Mouse (Mus musculus): ENCODE measurements around the gene Pnpo. TPM values are rescaled to one million over a fixed set of nuclear protein-coding genes. Genes with fewer than 3 reads are reported as not detected.

Gene Pnpo
- polyA plus RNA-seq, 1 experiment = 19.8 TPM

DNA sequence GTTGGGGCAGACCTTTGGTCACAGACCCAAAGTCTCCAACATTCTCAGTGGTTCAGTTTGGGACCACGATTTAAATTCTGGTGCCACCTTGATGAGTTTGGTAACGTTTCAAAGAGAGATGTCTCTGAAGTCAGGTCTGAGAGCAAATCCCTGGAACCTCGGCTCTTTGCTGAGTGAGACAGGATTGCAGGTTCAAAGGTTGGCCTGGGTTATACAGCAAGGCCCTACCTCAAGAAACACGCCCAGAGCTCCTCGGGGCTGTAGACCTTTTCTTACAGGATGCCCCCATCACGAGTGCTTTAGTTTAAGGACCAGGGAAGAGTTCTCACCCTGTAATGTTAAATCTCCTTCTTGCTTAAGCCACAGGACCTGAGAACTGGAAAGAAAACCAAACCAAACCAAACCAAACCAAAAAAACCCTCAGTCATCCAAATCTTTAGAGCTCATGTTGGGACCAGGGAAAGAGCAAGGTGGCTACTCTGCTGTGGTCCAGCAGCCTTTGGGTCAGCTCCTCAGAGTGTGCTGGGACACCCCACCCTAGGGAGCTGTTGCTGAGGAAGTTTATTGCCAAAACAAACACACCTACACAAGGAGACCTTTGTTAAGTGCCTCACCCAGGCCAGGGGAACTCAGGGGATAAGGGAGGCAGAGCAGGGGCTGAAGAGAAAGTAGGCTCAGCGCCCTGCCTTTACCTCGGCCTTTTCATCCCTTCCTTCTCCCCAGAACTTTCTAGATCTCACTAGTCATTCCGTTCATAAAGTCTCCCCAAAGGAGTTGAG, 7.7 kb downstream of the Pnpo start:
- no peak overlapping the region for H3K4me3 ChIP-seq (ENCODE audit: insufficient read depth, low read depth, low read length)
- peaks cover 6% of the 10 kb centered on the region; the same call in 1 of the 2 replicates for H3K4me1 ChIP-seq (ENCODE audit: control insufficient read depth, insufficient read depth, insufficient read length, low read length)
- H3K27ac ChIP-seq (replicated peaks; ENCODE audit: low read depth, low read length) = no peak overlapping the region

GRCm38 (mm10) chr11:96934921-96935356, 8.8 kb downstream of the Pnpo start:
- Histone ChIP-seq H3K4me1 (ENCODE audit: control insufficient read depth, insufficient read depth, insufficient read length, low read length) (peaks cover 6% of the 10 kb centered on the region; the same call in 1 of the 2 replicates), H3K27ac (replicated peaks; ENCODE audit: low read depth, low read length) (peak overlapping the region; percentile 37; the same call in 1 of the 2 replicates), H3K4me3 (ENCODE audit: insufficient read depth, low read depth, low read length) (peak overlapping the region; percentile 12; the same call in 1 of the 2 replicates)

DNA sequence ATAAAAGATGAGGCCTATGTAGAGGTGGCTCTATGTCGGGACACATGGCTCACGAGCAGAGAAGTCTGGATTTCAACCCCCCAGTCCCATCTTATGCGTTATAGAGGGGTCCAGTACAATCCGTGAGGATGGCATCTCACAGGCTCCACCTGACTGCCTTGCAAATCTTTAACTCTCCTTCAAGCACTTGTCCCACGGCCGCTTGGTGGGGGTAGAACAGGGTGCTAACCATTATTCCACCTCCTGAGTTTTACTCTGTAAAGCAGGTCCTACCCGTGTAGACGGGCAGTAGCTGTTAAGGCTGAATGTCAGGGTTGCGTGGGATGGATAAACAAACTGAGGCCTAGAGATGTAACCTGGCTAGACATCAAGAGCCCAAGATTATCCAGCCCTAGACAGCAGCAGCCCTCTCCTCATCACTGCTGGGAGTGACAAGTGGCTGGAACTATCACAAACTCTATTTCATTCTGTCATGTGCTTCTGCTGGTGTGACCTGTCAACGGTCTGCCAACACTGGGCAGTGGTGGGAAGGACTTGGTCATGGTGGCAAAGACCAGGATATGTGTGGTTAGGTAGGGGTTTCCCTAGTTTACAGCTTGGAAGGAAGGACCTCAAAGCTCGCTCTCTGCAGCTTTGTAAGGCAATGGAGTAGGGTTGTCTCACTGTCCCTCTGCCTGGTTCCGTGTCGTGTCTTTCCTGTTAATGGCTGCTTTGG, 10.1 kb downstream of the Pnpo start:
- Histone ChIP-seq H3K4me1 (ENCODE audit: control insufficient read depth, insufficient read depth, insufficient read length, low read length) (peaks cover 4% of the 10 kb centered on the region; the same call in 1 of the 2 replicates), H3K4me3 (ENCODE audit: insufficient read depth, low read depth, low read length) (no peak overlapping the region), H3K27ac (replicated peaks; ENCODE audit: low read depth, low read length) (no peak overlapping the region)

- no peak overlapping the region for H3K4me3 ChIP-seq (ENCODE audit: insufficient read depth, low read depth, low read length)
- H3K4me1 ChIP-seq (ENCODE audit: control insufficient read depth, insufficient read depth, insufficient read length, low read length) = peaks cover 3% of the 10 kb centered on the region; the same call in 1 of the 2 replicates
- no peak overlapping the region for H3K27ac ChIP-seq (replicated peaks; ENCODE audit: low read depth, low read length)
Observed at GRCm38 (mm10) chr11:96931327-96932062, 12.3 kb downstream of the Pnpo start.

GRCm38 (mm10) chr11:96929766-96930331, 13.9 kb downstream of the Pnpo start:
- H3K4me3 ChIP-seq (ENCODE audit: insufficient read depth, low read depth, low read length) = no peak overlapping the region
- no peak overlapping the region for H3K27ac ChIP-seq (replicated peaks; ENCODE audit: low read depth, low read length)
- peaks cover 3% of the 10 kb centered on the region; the same call in 1 of the 2 replicates for H3K4me1 ChIP-seq (ENCODE audit: control insufficient read depth, insufficient read depth, insufficient read length, low read length)

GRCm38 (mm10) chr11:96929096-96929765, 14.6 kb downstream of the Pnpo start:
- H3K4me3 ChIP-seq (ENCODE audit: insufficient read depth, low read depth, low read length) = no peak overlapping the region
- H3K27ac ChIP-seq (replicated peaks; ENCODE audit: low read depth, low read length) = no peak overlapping the region
- H3K4me1 ChIP-seq (ENCODE audit: control insufficient read depth, insufficient read depth, insufficient read length, low read length) = no peaks in the 10 kb centered on the region

- Histone ChIP-seq H3K4me3 (ENCODE audit: insufficient read depth, low read depth, low read length) (no peak overlapping the region), H3K27ac (replicated peaks; ENCODE audit: low read depth, low read length) (no peak overlapping the region), H3K4me1 (ENCODE audit: control insufficient read depth, insufficient read depth, insufficient read length, low read length) (no peaks in the 10 kb centered on the region)
Observed at GRCm38 (mm10) chr11:96928691-96929090, 15.1 kb downstream of the Pnpo start.

- Histone ChIP-seq H3K4me3 (ENCODE audit: insufficient read depth, low read depth, low read length) (no peak within 1 kb of the TSS), H3K27ac (replicated peaks; ENCODE audit: low read depth, low read length) (no peak within 1 kb of the TSS), H3K4me1 (ENCODE audit: control insufficient read depth, insufficient read depth, insufficient read length, low read length) (no peaks in the 10 kb centered on the region)
Observed at GRCm38 (mm10) chr11:96928088-96928487, 15.7 kb downstream of the Pnpo start, which contains the start of gene Prr15l. TSS of gene Prr15l (plus strand) at chr11:96928104.

- H3K27ac ChIP-seq (replicated peaks; ENCODE audit: low read depth, low read length) = no peak overlapping the region
- H3K4me1 ChIP-seq (ENCODE audit: control insufficient read depth, insufficient read depth, insufficient read length, low read length) = no peaks in the 10 kb centered on the region
- H3K4me3 ChIP-seq (ENCODE audit: insufficient read depth, low read depth, low read length) = no peak overlapping the region
Observed at GRCm38 (mm10) chr11:96926587-96926986, 17.2 kb downstream of the Pnpo start.

DNA sequence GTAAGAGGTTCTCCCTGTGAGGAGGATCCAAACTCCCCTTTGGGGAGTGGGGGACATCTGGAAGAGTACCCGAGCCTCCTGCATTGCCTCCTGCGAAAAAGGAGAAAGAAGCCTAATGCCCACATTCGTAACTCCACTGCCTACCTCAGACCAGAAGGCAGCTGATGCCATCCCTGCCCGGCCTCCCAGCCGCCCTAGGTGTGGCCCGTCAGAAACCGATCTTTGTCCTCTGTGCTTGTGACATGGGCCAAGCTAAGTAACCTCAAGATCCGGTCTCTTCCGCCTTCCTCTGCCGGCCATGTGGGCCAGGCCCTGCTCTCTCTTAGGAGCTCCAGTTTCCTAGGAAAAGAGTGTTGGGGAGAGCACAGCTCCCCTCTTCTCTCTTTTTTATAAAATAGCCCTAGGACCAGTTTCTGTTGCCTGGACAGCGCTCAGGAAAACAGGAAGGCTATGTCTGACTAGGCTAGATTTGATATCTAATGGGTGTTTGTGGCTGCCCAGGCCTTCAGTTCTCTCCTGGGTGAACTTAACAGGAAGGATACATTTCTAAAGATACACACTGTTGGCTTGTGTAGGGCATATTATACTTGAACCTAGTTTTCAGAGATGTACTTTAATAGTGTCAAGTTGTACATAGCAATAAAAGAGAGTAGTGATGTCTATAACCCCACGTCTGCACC, 18.2 kb downstream of the Pnpo start:
- H3K27ac ChIP-seq (replicated peaks; ENCODE audit: low read depth, low read length) = no peak overlapping the region

GRCm38 (mm10) chr11:96924861-96925260, 18.9 kb downstream of the Pnpo start:
- Histone ChIP-seq H3K4me3 (ENCODE audit: insufficient read depth, low read depth, low read length) (no peak overlapping the region), H3K27ac (replicated peaks; ENCODE audit: low read depth, low read length) (no peak overlapping the region)

More for the DNA sequence above, 18.2 kb downstream of the Pnpo start:
- H3K4me1 ChIP-seq (ENCODE audit: control insufficient read depth, insufficient read depth, insufficient read length, low read length) = no peaks in the 10 kb centered on the region
- no peak overlapping the region for H3K4me3 ChIP-seq (ENCODE audit: insufficient read depth, low read depth, low read length)

DNA sequence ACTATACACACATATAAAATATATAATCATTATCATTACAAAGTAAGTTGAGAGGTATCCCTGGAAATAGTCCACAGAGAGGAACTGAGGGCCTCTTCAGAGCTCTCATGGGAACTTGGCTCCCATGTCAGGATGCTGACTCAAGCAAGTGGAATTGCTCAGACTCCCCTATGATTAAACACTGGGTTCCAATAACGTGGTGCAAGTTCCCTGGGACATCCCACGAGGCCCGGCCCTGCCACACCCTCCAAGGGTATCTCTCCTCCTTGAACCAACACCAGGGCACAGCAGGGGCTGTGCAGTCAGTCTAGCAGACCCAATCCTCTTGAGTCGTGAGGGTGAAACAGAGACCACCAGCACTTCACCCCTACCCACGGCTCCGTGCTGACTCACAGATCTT, 24.8 kb downstream of the Pnpo start:
- H3K4me1 ChIP-seq (ENCODE audit: control insufficient read depth, insufficient read depth, insufficient read length, low read length) = no peaks in the 10 kb centered on the region
- H3K27ac ChIP-seq (replicated peaks; ENCODE audit: low read depth, low read length) = no peak overlapping the region
- no peak overlapping the region for H3K4me3 ChIP-seq (ENCODE audit: insufficient read depth, low read depth, low read length)

More at GRCm38 (mm10) chr11:96924861-96925260, 18.9 kb downstream of the Pnpo start:
- no peaks in the 10 kb centered on the region for H3K4me1 ChIP-seq (ENCODE audit: control insufficient read depth, insufficient read depth, insufficient read length, low read length)

DNA sequence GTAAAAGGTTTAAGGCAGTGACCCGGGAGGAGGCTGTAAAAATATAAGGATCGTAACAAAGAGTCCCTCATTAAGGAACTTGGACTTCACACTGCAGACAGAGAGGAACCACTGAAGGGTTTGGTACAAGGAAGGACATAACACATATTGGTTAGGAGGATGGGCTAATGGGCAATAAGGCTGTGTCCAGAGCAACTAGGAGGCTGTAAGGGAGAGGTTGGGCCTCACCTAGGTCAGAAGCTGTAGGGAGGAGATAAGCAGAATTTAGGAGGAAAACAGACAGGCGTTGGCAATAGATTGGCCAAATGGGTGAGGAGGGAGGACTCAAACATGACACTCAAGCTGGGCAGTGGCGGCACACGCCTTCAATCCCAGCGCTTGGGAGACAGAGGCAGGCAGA, 26.4 kb downstream of the Pnpo start:
- Histone ChIP-seq H3K27ac (replicated peaks; ENCODE audit: low read depth, low read length) (no peak overlapping the region), H3K4me3 (ENCODE audit: insufficient read depth, low read depth, low read length) (no peak overlapping the region), H3K4me1 (ENCODE audit: control insufficient read depth, insufficient read depth, insufficient read length, low read length) (no peaks in the 10 kb centered on the region)

GRCm38 (mm10) chr11:96916885-96917396, 26.8 kb downstream of the Pnpo start:
- Histone ChIP-seq H3K4me1 (ENCODE audit: control insufficient read depth, insufficient read depth, insufficient read length, low read length) (no peaks in the 10 kb centered on the region), H3K4me3 (ENCODE audit: insufficient read depth, low read depth, low read length) (peak overlapping the region; percentile 54), H3K27ac (replicated peaks; ENCODE audit: low read depth, low read length) (peak overlapping the region; percentile 26; the same call in 1 of the 2 replicates)

All from brown adipose tissue, adult 24 weeks (tissue).